Mouse (Mus musculus) spleen, adult 2 months (tissue): ENCODE data around the gene Vmn1r210.
"Not testable (repeated sequence)": the region's sequence is repeated elsewhere in the genome, so short reads cannot be mapped to it uniquely, and the experiment has no call there.

Experiments used
- CTCF ChIP-seq: fragments of 200-500 bp; IDR thresholded peaks from 2 replicates; pipeline ENCODE4 v1.5.1; 2011; ENCODE audit warnings: mild to moderate bottlenecking, inconsistent platforms; ENCODE audit not compliant: insufficient read depth, insufficient read length, insufficient replicate concordance; ENCODE audit errors: extremely low read depth
- POLR2A ChIP-seq: fragments of 200-500 bp; IDR thresholded peaks from 2 replicates; pipeline ENCODE4 v1.6.1; 2011; ENCODE audit warnings: low read depth, low read length, inconsistent platforms

- TF ChIP-seq POLR2A, CTCF: not testable (repeated sequence)
Observed at GRCm38 (mm10) chr13:22844304-22844703, 13.2 kb upstream of the Vmn1r210 start.
